Mouse (Mus musculus) spleen, adult 2 months (tissue): ENCODE results near the gene Slc35e3. TPM values are rescaled to one million over a fixed set of nuclear protein-coding genes. Genes with fewer than 3 reads are reported as not detected.

Source experiments
- DNase-seq, 2 experiments: peaks; one replicate each; pipeline versions ENCODE4 v3.0.0 to v3.0.0-alpha.2; 2012 to 2021; ENCODE audit warnings: low spot score in 2 of 2, low read depth in 1 of 2
- H3K27ac ChIP-seq: fragments of 200-500 bp; 2 replicates; pipeline ENCODE4 v1.5.1; 2012; ENCODE audit warnings: low read length, inconsistent platforms; ENCODE audit not compliant: insufficient read depth
- H3K27me3 ChIP-seq: fragments of 200-500 bp; 2 replicates; pipeline ENCODE4 v1.6.1; 2012; ENCODE audit warnings: mild to moderate bottlenecking, moderate library complexity, low read length, inconsistent platforms; ENCODE audit not compliant: control insufficient read depth, insufficient read depth
- H3K36me3 ChIP-seq: fragments of 200-500 bp; 2 replicates; pipeline ENCODE4 v1.6.1; 2012; ENCODE audit warnings: mild to moderate bottlenecking, low read length, inconsistent platforms; ENCODE audit not compliant: control insufficient read depth, insufficient read depth
- H3K4me1 ChIP-seq: fragments of 200-500 bp; 2 replicates; pipeline ENCODE4 v1.6.1; 2011; ENCODE audit warnings: inconsistent platforms; ENCODE audit not compliant: control insufficient read depth, insufficient read depth, insufficient read length
- H3K4me3 ChIP-seq: fragments of 200-500 bp; 2 replicates; pipeline ENCODE4 v1.5.1; 2011; ENCODE audit warnings: mild to moderate bottlenecking, inconsistent platforms; ENCODE audit not compliant: insufficient read depth, insufficient read length; ENCODE audit errors: extremely low read depth
- CTCF ChIP-seq: fragments of 200-500 bp; IDR thresholded peaks from 2 replicates; pipeline ENCODE4 v1.5.1; 2011; ENCODE audit warnings: mild to moderate bottlenecking, inconsistent platforms; ENCODE audit not compliant: insufficient read depth, insufficient read length, insufficient replicate concordance; ENCODE audit errors: extremely low read depth
- POLR2A ChIP-seq: fragments of 200-500 bp; IDR thresholded peaks from 2 replicates; pipeline ENCODE4 v1.6.1; 2011; ENCODE audit warnings: low read depth, low read length, inconsistent platforms
- WGBS: fragments of 180-500 bp; shearing (Covaris S2); methylation state at CpG from one replicate; pipeline ENCODE4 v1.1.7; 2018; 5-methylcytosine and 5-hydroxymethylcytosine counted together
- polyA plus RNA-seq: library from polyadenylated mRNA; depleted of rRNA; stranded (reverse); fragments of >200 nt; gene quantifications from 2 replicates; pipeline ENCODE4 v1.2.3, GENCODE M21; 2012

Gene Slc35e3
- polyA plus RNA-seq, 1 experiment: 5.6 TPM

DNA sequence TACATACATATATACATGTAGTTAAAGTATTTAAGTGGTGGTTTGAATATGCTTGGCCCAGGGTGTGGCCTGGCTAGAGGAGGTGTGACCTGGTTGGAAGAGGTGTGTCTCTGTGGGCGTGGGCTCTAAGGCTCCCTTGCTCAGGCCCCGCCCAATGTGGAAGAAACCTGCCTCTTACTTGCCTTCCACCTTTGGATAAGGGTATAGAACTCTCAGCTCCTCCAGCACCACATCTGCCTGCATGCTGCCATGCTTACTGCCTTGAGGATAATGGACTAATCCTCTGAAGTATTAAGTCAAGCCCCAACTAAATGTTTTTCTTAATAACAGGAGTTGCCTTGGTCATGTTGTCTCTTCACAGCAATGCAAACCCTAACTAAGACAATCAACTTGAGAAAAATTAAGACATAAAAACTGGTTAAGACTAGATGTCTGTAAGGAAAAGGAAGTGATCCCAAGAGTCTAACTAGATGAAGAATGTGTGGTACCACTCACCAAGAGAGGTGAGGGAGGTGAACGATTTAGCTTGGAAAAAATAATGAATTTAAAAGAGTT is 48.5 kb downstream of the Slc35e3 start:
- TF ChIP-seq CTCF (no peak), POLR2A (no peak)
- no peak for DNase-seq
- WGBS: 97% methylated on average over 3 of the region's 3 CpGs
- Histone ChIP-seq H3K4me3 (no peak overlapping the region), H3K36me3 (peaks cover 60% of the 10 kb centered on the region), H3K27me3 (no peaks in the 10 kb centered on the region), H3K27ac (no peak overlapping the region), H3K4me1 (no peaks in the 10 kb centered on the region)

DNA sequence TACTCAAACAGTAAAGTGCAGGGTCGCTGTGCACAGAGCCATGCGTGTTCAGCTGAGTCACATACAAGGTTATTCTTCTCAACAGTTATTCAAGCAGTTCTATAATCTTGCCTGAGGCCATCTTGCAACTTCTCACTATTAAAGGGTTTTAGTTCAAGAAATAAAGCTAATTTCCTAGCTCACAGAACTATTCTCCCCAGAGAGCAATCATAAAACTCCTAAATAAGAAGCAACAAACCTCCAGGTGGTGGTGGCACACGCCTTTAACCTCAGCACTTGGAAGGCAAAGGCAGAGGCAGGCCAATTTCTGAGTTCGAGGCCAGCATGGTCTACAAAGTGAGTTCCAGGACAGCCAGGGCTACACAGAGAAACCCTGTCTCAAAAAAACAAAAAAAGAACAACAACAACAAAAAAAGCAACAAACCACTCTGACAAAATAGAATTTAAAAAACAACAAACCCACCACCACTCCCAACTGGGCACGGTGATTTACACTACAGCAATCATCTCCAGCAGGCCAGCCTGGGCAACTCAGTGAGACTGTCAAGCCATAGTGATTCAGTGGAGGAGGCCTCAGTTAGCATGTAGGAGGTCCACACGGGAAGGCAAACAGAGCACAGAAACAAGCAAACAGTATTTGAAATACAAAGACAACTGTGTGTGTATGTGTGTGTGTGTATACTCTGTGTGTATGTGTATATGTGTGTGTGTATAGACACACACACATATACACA is 49.2 kb downstream of the Slc35e3 start:
- Histone ChIP-seq H3K27ac (no peak overlapping the region), H3K36me3 (peaks cover 65% of the 10 kb centered on the region), H3K4me1 (no peaks in the 10 kb centered on the region), H3K27me3 (no peaks in the 10 kb centered on the region), H3K4me3 (no peak overlapping the region)
- 96% methylated on average over 6 of the region's 6 CpGs for WGBS
- DNase-seq: no peak
- no peak for TF ChIP-seq CTCF
- no peak for TF ChIP-seq POLR2A

DNA sequence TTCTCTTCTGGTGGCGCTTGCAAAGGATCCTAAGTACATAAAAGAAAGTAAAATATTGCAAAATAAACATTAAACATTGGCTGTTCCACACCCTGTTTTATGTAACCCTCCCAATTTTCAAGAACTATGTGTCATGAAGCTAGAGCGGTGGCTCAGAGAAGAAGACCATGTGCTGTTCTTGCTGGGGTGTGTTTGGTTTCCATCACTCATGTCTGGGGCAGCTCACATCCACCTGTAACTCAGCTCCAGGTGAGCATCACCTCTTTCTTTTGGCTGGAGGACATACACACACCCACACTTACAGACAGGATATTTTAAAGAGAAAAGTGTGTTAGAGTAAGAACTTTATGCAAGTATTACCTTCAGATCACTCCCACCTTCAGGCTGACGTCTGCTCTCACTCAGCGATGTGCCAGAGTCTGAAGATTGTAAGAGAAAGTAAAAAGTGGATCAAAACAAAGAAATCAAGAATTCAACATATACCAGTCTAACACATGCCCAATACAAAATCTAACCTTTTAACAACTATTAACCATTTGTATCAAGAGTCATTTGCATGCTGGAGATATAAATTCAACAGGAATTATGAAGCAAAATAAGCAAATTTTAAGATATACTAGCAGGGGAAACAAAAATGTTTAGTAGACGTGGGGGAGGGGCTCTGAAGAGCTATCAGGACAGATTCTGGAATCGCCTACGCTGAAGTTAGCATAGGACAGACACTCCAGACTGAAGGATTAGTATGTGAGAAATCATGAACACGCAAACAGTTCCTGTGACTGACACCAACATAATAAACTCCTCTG is 49.9 kb downstream of the Slc35e3 start:
- no peak for TF ChIP-seq POLR2A
- TF ChIP-seq CTCF: no peak
- Histone ChIP-seq H3K27ac (no peak overlapping the region), H3K36me3 (peaks cover 65% of the 10 kb centered on the region), H3K27me3 (no peaks in the 10 kb centered on the region), H3K4me3 (no peak overlapping the region), H3K4me1 (no peaks in the 10 kb centered on the region)
- DNase-seq: no peak
- WGBS: 94% methylated on average over 8 of the region's 8 CpGs

DNA sequence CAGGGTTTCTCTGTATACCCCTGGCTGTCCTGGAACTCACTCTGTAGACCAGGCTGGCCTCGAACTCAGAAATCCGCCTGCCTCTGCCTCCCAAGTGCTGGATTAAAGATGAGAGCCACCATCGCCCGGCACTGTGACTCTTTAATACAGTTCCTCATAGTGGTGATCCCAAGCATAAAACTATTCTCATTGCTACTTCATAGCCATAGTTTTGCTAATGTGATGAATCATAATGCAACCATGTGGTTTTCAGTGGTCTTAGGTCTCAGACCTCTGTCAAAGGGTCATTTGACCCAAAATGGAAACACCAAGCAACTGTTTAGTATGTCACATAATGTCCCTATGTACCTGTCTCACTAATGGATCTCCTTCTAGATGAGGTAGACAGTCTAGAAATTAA is 50.6 kb downstream of the Slc35e3 start:
- H3K27me3 ChIP-seq: no peaks in the 10 kb centered on the region
- H3K4me1 ChIP-seq: no peaks in the 10 kb centered on the region
- no peak for DNase-seq
- H3K27ac ChIP-seq: no peak overlapping the region
- no peak overlapping the region for H3K4me3 ChIP-seq
- WGBS: 94% methylated on average over 4 of the region's 4 CpGs
- TF ChIP-seq POLR2A (no peak), CTCF (no peak)
- peaks cover 70% of the 10 kb centered on the region for H3K36me3 ChIP-seq

DNA sequence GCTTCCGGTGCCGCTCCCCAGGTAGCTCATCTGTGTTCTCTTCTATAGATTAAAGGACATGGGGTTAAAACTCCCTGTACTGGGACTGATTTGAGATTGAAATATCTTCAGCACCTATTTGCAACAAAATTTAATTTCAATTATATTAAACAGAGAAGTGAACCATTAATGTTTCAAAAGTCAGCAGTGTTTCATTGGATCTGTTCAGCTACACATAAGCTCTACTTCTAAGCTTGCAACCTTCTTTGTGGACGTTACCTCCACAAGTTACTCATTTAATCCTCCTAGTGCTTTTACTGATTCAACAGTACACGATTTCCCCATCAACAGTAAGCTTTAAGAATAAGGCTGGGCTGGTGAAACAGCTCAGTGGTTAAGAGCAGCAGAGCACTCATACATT is 51.1 kb downstream of the Slc35e3 start:
- Histone ChIP-seq H3K4me3 (no peak overlapping the region), H3K27me3 (no peaks in the 10 kb centered on the region), H3K4me1 (no peaks in the 10 kb centered on the region), H3K27ac (no peak overlapping the region), H3K36me3 (peaks cover 70% of the 10 kb centered on the region)
- TF ChIP-seq CTCF (no peak), POLR2A (no peak)
- no peak for DNase-seq
- 94% methylated on average over 4 of the region's 4 CpGs for WGBS

DNA sequence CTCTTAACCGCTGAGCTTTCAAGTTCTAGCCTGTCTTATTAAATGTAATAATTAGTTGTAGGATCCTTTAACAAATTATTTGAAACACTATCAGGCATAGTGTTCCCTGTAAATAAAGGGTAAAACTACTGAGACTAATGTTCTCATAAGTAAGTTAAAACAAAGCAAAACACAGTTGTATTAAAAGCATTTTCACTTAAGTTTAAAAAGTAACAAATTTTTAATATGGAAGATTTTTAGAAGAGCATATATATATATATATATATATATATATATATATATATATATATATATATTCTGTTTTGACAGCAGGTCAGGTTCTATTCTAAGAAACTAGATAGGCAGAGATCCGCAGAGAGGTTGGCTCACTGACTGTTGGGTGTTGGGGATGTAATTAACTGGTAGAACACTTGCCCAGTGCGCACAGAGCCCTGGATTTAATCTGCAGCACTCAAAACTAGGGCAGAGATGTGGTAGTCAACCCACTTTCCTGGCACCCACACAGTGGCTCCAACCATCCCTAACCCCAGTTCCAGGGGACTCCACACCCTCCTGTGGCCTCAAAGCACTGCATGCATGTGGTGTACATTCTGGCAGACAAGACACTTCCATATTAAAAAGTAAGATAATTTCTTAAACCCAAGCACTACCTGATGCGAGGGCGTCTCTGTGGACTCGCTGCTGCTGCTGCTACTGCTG is 51.8 kb downstream of the Slc35e3 start:
- Histone ChIP-seq H3K27ac (no peak overlapping the region), H3K36me3 (peaks cover 67% of the 10 kb centered on the region), H3K4me3 (no peak overlapping the region), H3K4me1 (no peaks in the 10 kb centered on the region), H3K27me3 (no peaks in the 10 kb centered on the region)
- 94% methylated on average over 6 of the region's 6 CpGs for WGBS
- no peak for DNase-seq
- TF ChIP-seq CTCF (no peak), POLR2A (no peak)
